9 mouse cellular contexts compared by ENCODE assay signal in genomic region chr3:101047586-101048275, GRCm38 (mm10). TPM values are rescaled to one million over a fixed set of nuclear protein-coding genes. Genes with fewer than 3 reads are reported as not detected.
A peak's percentile ranks its signal among the peaks of the same experiment; 100 is the strongest.
DNase-seq lines count a peak whose midpoint lies in the region; ATAC-seq lines count a peak whose summit lies in the region.
"Had no signal": no experiment of that assay in that cellular context is flagged by ENCODE, and none has a peak within 500 bp of the region (broad histone marks: within the 10 kb centered on the region; RNA-seq: fewer than 3 reads in every experiment).

No protein-coding gene starts in this region.

- H3K4me3 ChIP-seq in heart, embryonic 12.5 days = no peak overlapping the region
- H3K4me3 ChIP-seq in forebrain, embryonic 15.5 days = no peak overlapping the region
- no peak overlapping the region for H3K4me3 ChIP-seq in stomach, embryonic 15.5 days (replicated peaks)
- H3K4me3 ChIP-seq: embryonic facial prominence, embryonic 13.5 days had no signal

- H3K9me3 ChIP-seq in heart, embryonic 12.5 days (replicated peaks) = no peaks in the 10 kb centered on the region
- no peaks in the 10 kb centered on the region for H3K9me3 ChIP-seq in forebrain, embryonic 15.5 days
- no peaks in the 10 kb centered on the region for H3K9me3 ChIP-seq in stomach, embryonic 15.5 days
- H3K9me3 ChIP-seq: embryonic facial prominence, embryonic 13.5 days had no signal

- H3K4me1 ChIP-seq in heart, embryonic 12.5 days (replicated peaks) = peaks cover 25% of the 10 kb centered on the region
- H3K4me1 ChIP-seq in forebrain, embryonic 15.5 days = peaks cover 17% of the 10 kb centered on the region
- 0 out of 2 replicates have a peak, but pooled peaks cover 4% of the 10 kb centered on the region for H3K4me1 ChIP-seq in stomach, embryonic 15.5 days

- intact Hi-C loops in left cerebral cortex, postnatal 36 days (cut with DNase I) = loop anchor here (5.0 kb wide), 1 partner anchor 50 kb away; no protein-coding TSS in a partner anchor

- no peak for ATAC-seq in heart, embryonic 12.5 days (ENCODE audit: insufficient number of reproducible peaks, low FRiP score)
- ATAC-seq in CD4-positive, CD25-positive, alpha-beta regulatory T cell, adult 4 months = peak; percentile 97
- peak; percentile 74 for ATAC-seq in forebrain, embryonic 15.5 days (replicated peaks)
- peak; percentile 56; the same call in 1 of the 2 replicates for ATAC-seq in stomach, embryonic 15.5 days (ENCODE audit: insufficient read depth, low FRiP score, low read depth)

- H3K27me3 ChIP-seq in heart, embryonic 12.5 days (replicated peaks) = no peaks in the 10 kb centered on the region
- H3K27me3 ChIP-seq in forebrain, embryonic 15.5 days = no peaks in the 10 kb centered on the region
- H3K27me3 ChIP-seq in stomach, embryonic 15.5 days (replicated peaks) = no peaks in the 10 kb centered on the region
- H3K27me3 ChIP-seq: embryonic facial prominence, embryonic 13.5 days had no signal

- peaks cover 46% of the 10 kb centered on the region for H3K36me3 ChIP-seq in heart, embryonic 12.5 days
- H3K36me3 ChIP-seq in forebrain, embryonic 15.5 days = no peaks in the 10 kb centered on the region; the same call in 1 of the 2 replicates
- peaks cover 1% of the 10 kb centered on the region; the same call in 1 of the 2 replicates for H3K36me3 ChIP-seq in stomach, embryonic 15.5 days

- DNase-seq in heart, adult 11 months = peak; percentile 98
- peak; percentile 78 for DNase-seq in heart, postnatal 4 days
- DNase-seq in left cerebral cortex, postnatal 36 days (ENCODE audit: low spot score in 2 of 2) = peak; percentile 69 to 76
- DNase-seq in thymus, postnatal 25 days = no peak

- no peak overlapping the region for H3K27ac ChIP-seq in heart, embryonic 12.5 days (ENCODE audit: poor library complexity, severe bottlenecking)
- H3K27ac ChIP-seq in forebrain, embryonic 15.5 days (replicated peaks) = no peak overlapping the region
- peak overlapping the region; percentile 67; the same call in 1 of the 2 replicates for H3K27ac ChIP-seq in stomach, embryonic 15.5 days
- H3K27ac ChIP-seq: embryonic facial prominence, embryonic 13.5 days had no signal

- H3K9ac ChIP-seq in heart, embryonic 12.5 days = no peak overlapping the region
- no peak overlapping the region for H3K9ac ChIP-seq in forebrain, embryonic 15.5 days (replicated peaks)
- H3K9ac ChIP-seq in stomach, embryonic 15.5 days = no peak overlapping the region
- H3K9ac ChIP-seq: embryonic facial prominence, embryonic 13.5 days had no signal

- H3K4me2 ChIP-seq in heart, embryonic 12.5 days = no peak overlapping the region
- no peak overlapping the region for H3K4me2 ChIP-seq in forebrain, embryonic 15.5 days (replicated peaks)
- H3K4me2 ChIP-seq in stomach, embryonic 15.5 days = no peak overlapping the region
- H3K4me2 ChIP-seq: embryonic facial prominence, embryonic 13.5 days had no signal

- whole genome bisulfite sequencing in heart, embryonic 12.5 days = 77% methylated on average over 15 of the region's 15 CpGs
- 65% methylated on average over 15 of the region's 15 CpGs for WGBS in forebrain, embryonic 15.5 days
- 84% methylated on average over 15 of the region's 15 CpGs for WGBS in stomach, embryonic 15.5 days

RNA-seq across cellular contexts. Expression of gene Cd101, which starts 18.4 kb away (rescaled TPM):
- 0.27 and 0.46 TPM in 2 replicates for polyA plus RNA-seq in heart, embryonic 12.5 days (2016; fragmentation: Nextera tagmentation; extraction: Ambion mirVana)
- 10 to 100 TPM; 19.4 to 43.3 TPM for polyA plus RNA-seq in CD4-positive, CD25-positive, alpha-beta regulatory T cell, adult 4 months (2017; shearing (Covaris generic))
- polyA plus RNA-seq in forebrain, embryonic 15.5 days (2015; fragmentation: Nextera tagmentation; extraction: Ambion mirVana) = 0.05 and 0.10 TPM in 2 replicates
- 1 to 10 TPM in 1 of 2 experiments, under 1 TPM in 1; 0.74 to 1.0 TPM for total RNA-seq in heart, postnatal 4 days (2021)
- total RNA-seq in left cerebral cortex, postnatal 36 days (2021) = under 1 TPM; 0.27 to 0.86 TPM
- polyA plus RNA-seq in stomach, embryonic 15.5 days (2015; fragmentation: Nextera tagmentation; extraction: Ambion mirVana) = 0.14 and 0.26 TPM in 2 replicates

Comparison
In these comparisons a context has a peak if more than half of its experiments do, and no peak if none do; other contexts are left out.
1. RNA of gene Cd101, which starts 18.4 kb away (polyA plus RNA-seq): 19.4 to 43.3 TPM in CD4-positive, CD25-positive, alpha-beta regulatory T cell, adult 4 months; 0.27 to 0.46 TPM in heart, embryonic 12.5 days, 0.14 to 0.26 TPM in stomach, embryonic 15.5 days and 0.05 to 0.10 TPM in forebrain, embryonic 15.5 days; every median in the first group is over 10 times any median in the second.